Mouse (Mus musculus) G1E (cell line): ENCODE measurements around the gene Fat2.

ENCODE experiments used
- CTCF ChIP-seq: IDR thresholded peaks from 2 replicates; pipeline ENCODE4 v1.5.1; 2012; ENCODE audit warnings: low read depth, low read length, inconsistent platforms, mixed read lengths
- GATA1 ChIP-seq: IDR thresholded peaks from 2 replicates; pipeline ENCODE4 v1.6.1; 2012; ENCODE audit warnings: borderline replicate concordance, low read length, inconsistent platforms, mixed read lengths
- GATA2 ChIP-seq: IDR thresholded peaks from 2 replicates; pipeline ENCODE4 v1.6.1; 2012; ENCODE audit warnings: low read depth, low read length, inconsistent platforms, borderline replicate concordance
- POLR2AphosphoS5 ChIP-seq: IDR thresholded peaks from 2 replicates; pipeline ENCODE4 v1.6.1; 2012; ENCODE audit warnings: low read depth, low read length, inconsistent platforms; ENCODE audit not compliant: insufficient replicate concordance
- TAL1 ChIP-seq: conservative IDR thresholded peaks from 2 replicates; pipeline ENCODE4 v1.6.1; 2012; ENCODE audit warnings: low read depth, low read length, inconsistent platforms, mixed read lengths

GRCm38 (mm10) chr11:55217880-55218279, 118.5 kb downstream of the Fat2 start:
- TF ChIP-seq CTCF (no peak), TAL1 (no peak), GATA1 (no peak), POLR2AphosphoS5 (no peak), GATA2 (no peak)
